Mouse (Mus musculus) heart, embryonic 12.5 days (tissue): Measurements from ENCODE around the gene Smurf2. TPM values are rescaled to one million over a fixed set of nuclear protein-coding genes. Genes with fewer than 3 reads are reported as not detected.
A peak's percentile ranks its signal among the peaks of the same experiment; 100 is the strongest.

Source experiments
- ATAC-seq: fragments of 200-750 bp; cut with Nextera tagmentation; 2 replicates; pipeline ENCODE4 v1.8.0; 2017; ENCODE audit warnings: moderate TSS enrichment, moderate library complexity; ENCODE audit not compliant: insufficient number of reproducible peaks, low FRiP score
- H3K27ac ChIP-seq: fragments of 300-500 bp; sonication (generic); 2 replicates; pipeline ENCODE4 v1.5.1; 2016; ENCODE audit warnings: mild to moderate bottlenecking, moderate library complexity; ENCODE audit not compliant: poor library complexity, severe bottlenecking
- H3K27me3 ChIP-seq: fragments of 300-500 bp; sonication (generic); replicated peaks from 2 replicates; pipeline ENCODE4 v1.6.1; 2016; ENCODE audit warnings: mild to moderate bottlenecking, moderate library complexity
- H3K36me3 ChIP-seq: fragments of 300-500 bp; sonication (generic); 2 replicates; pipeline ENCODE4 v1.6.1; 2016; ENCODE audit warnings: mild to moderate bottlenecking, moderate library complexity
- H3K4me1 ChIP-seq: fragments of 300-500 bp; sonication (generic); replicated peaks from 2 replicates; pipeline ENCODE4 v1.6.1; 2016; ENCODE audit warnings: mild to moderate bottlenecking
- H3K4me2 ChIP-seq: fragments of 300-500 bp; sonication (generic); 2 replicates; pipeline ENCODE4 v1.6.1; 2016; ENCODE audit warnings: mild to moderate bottlenecking, moderate library complexity
- H3K4me3 ChIP-seq: fragments of 300-500 bp; sonication (generic); 2 replicates; pipeline ENCODE4 v1.5.1; 2016; ENCODE audit warnings: mild to moderate bottlenecking
- H3K9ac ChIP-seq: fragments of 300-500 bp; sonication (generic); 2 replicates; pipeline ENCODE4 v1.6.1; 2016; ENCODE audit warnings: mild to moderate bottlenecking, moderate library complexity
- H3K9me3 ChIP-seq: fragments of 300-500 bp; sonication (generic); replicated peaks from 2 replicates; pipeline ENCODE4 v1.6.1; 2016; ENCODE audit warnings: mild to moderate bottlenecking, moderate library complexity
- WGBS: fragments of 180-500 bp; shearing (Covaris S2); methylation state at CpG from one replicate; pipeline ENCODE4 v1.1.7; 2016; 5-methylcytosine and 5-hydroxymethylcytosine counted together
- polyA plus RNA-seq: library from polyadenylated mRNA; unstranded; fragments of >200 nt; fragmentation: Nextera tagmentation; extraction: Ambion mirVana; gene quantifications from 2 replicates; pipeline ENCODE4 v1.2.1, GENCODE M21; 2016

Smurf2 gene
- polyA plus RNA-seq, 1 experiment from 2014 or later: 12.0 TPM

DNA sequence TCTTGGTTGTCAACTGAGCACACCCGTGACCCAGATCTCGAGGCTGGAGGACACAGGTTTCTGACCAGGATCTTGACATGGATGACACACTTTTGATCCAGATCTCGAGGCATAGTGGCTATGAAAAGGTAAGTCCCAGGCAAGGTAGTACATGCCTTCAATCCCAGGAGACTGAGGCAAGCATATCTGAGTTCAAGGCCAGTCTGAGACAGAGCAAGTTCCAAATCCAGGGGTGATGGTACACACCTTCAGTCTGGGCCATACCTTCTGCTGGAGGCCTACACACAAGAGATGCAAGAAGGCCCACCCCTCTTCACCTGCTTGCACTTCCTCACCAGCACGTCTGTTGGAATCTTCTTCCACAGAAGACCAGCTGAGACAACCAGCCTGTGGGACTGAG, 14.8 kb downstream of the Smurf2 start:
- peaks cover 7% of the 10 kb centered on the region for H3K36me3 ChIP-seq
- H3K4me3 ChIP-seq: no peak overlapping the region
- no peak overlapping the region for H3K9ac ChIP-seq
- H3K27ac ChIP-seq: no peak overlapping the region
- no peaks in the 10 kb centered on the region for H3K27me3 ChIP-seq
- WGBS: 87% methylated on average over 4 of the region's 4 CpGs
- no peak for ATAC-seq
- H3K4me1 ChIP-seq: peaks cover 4% of the 10 kb centered on the region; the same call in 1 of the 2 replicates
- H3K4me2 ChIP-seq: no peak overlapping the region
- H3K9me3 ChIP-seq: no peaks in the 10 kb centered on the region

DNA sequence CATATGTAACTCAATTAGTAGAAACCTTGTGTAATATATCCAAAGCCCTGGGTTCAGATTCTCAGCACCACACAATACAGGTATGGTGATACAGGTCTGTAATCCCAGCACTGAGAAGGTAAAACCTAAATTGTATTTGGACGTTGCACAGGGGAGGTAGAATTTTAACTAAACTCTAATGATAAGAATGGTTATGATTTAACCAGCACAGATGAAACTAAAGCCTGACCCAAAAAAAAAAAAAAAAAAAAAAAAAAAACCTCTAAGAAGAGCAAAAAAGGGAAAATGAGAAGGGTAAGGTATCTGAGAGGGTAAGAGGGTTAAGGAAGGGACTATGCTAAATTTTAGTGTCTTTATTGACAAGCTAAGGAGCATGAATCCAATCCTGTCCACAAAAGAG, 20.7 kb downstream of the Smurf2 start:
- ATAC-seq: no peak
- no peaks in the 10 kb centered on the region for H3K9me3 ChIP-seq
- no peaks in the 10 kb centered on the region for H3K36me3 ChIP-seq
- no peaks in the 10 kb centered on the region for H3K27me3 ChIP-seq
- H3K4me1 ChIP-seq: peaks cover 4% of the 10 kb centered on the region; the same call in 1 of the 2 replicates
- no peak overlapping the region for H3K9ac ChIP-seq
- no peak overlapping the region for H3K27ac ChIP-seq
- H3K4me2 ChIP-seq: no peak overlapping the region
- H3K4me3 ChIP-seq: no peak overlapping the region
- WGBS: 81% methylated on average over 1 of the region's 1 CpGs

DNA sequence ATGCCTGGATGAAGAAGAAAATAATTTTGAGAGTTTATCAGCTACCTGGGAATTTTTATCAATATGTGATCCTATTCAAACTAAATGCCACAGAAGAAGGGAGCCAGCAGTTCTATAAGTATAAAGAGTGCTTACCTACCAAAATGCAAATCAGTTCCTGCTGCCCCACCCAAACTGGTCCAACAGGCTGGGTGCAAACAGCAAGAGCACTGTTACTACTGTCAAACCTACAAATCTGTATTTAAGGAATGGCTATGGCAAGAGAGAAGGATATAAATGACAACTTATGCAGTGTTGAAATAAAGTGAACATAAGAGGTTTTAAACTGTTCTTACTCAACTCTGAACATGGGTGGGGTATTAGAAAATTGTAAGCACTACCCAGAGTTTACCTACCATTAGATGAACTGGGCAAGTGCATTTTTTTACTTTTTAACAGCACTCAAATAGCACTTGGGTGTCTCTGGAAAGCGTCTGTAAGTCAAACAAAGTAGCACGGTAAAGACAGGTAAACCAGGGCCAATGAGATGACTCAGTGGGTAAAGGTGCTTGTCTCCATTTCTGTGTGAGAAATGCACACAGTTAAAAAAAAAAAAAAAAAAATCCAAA, 23.9 kb downstream of the Smurf2 start:
- Histone ChIP-seq H3K4me2 (no peak overlapping the region), H3K9me3 (no peaks in the 10 kb centered on the region), H3K27ac (no peak overlapping the region), H3K4me3 (no peak overlapping the region), H3K36me3 (no peaks in the 10 kb centered on the region), H3K4me1 (peaks cover 10% of the 10 kb centered on the region; the same call in 1 of the 2 replicates), H3K9ac (no peak overlapping the region), H3K27me3 (no peaks in the 10 kb centered on the region)
- 74% methylated on average over 2 of the region's 2 CpGs for WGBS
- ATAC-seq: no peak

DNA sequence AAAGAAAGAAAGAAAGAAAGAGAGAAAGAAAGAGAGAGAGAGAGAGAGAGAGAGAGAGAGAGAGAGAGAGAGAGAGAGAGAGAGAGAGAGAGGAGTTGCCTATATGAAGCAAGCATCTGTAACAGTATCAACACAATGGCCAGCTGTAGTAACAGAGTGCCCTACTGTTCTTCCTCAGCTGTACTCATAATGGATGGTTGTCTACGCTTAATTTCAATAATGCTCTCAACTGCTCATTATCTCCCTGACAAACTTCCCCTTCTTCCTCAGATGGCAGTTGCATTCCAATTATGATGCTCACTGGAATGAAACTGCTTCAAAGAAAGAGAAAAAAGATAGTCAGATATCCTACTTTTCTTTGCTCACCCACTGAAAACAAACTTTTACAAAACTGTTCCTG, 36.9 kb downstream of the Smurf2 start:
- H3K9ac ChIP-seq: no peak overlapping the region
- H3K4me1 ChIP-seq: peaks cover 22% of the 10 kb centered on the region
- no peak overlapping the region for H3K27ac ChIP-seq
- no peaks in the 10 kb centered on the region for H3K27me3 ChIP-seq
- H3K4me2 ChIP-seq: no peak overlapping the region
- H3K4me3 ChIP-seq: no peak overlapping the region
- H3K9me3 ChIP-seq: no peaks in the 10 kb centered on the region
- 78% methylated on average over 1 of the region's 1 CpGs for WGBS
- H3K36me3 ChIP-seq: no peaks in the 10 kb centered on the region
- ATAC-seq: no peak

DNA sequence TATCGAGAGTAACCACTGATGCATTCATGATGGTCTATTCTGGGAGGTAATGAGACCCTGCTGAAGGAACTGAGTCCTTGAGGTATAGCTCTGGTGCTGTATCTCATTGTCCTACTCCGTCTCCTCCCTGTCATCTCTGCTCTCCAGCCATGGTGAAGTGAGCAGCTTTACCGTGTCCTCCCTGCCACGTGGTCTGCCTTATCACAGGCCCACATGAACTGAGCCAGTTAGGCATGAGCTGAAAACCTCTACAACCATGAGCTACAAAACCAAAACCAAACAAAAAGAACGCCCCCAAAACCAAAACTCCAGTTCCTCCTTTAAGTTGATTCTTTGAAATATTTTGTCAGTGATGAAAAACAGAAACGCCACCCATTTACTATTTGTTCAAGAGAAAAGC, 47.9 kb downstream of the Smurf2 start:
- no peak overlapping the region for H3K27ac ChIP-seq
- no peak overlapping the region for H3K4me3 ChIP-seq
- no peaks in the 10 kb centered on the region for H3K9me3 ChIP-seq
- H3K4me2 ChIP-seq: no peak overlapping the region
- H3K4me1 ChIP-seq: 0 out of 2 replicates have a peak, but pooled peaks cover 7% of the 10 kb centered on the region
- no peaks in the 10 kb centered on the region for H3K27me3 ChIP-seq
- ATAC-seq: no peak
- H3K9ac ChIP-seq: no peak overlapping the region
- WGBS: 70% methylated on average over 6 of the region's 6 CpGs
- H3K36me3 ChIP-seq: peaks cover 16% of the 10 kb centered on the region

DNA sequence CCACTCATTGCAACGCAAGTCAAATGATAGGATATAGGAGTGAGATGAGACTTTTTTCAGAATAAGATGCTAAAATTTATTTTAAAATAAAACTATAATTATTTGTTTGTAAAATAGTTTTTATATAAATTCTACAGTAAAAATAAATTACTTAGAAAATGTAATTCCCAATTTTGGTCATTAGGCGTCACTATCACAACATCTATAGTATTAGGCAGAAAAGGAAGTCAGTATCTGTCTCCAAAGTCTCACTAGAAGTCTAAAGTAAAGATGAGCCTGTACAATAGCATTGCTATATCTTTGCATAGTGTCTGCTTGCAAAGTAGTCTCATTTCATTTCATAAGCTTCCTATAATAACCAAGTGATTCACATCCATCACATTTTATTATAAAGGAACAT, 69.1 kb downstream of the Smurf2 start:
- Histone ChIP-seq H3K9ac (no peak overlapping the region), H3K9me3 (no peaks in the 10 kb centered on the region), H3K27me3 (no peaks in the 10 kb centered on the region), H3K36me3 (peaks cover 46% of the 10 kb centered on the region), H3K4me1 (no peaks in the 10 kb centered on the region), H3K27ac (no peak overlapping the region), H3K4me2 (no peak overlapping the region), H3K4me3 (no peak overlapping the region)
- 59% methylated on average over 2 of the region's 2 CpGs for WGBS
- no peak for ATAC-seq

DNA sequence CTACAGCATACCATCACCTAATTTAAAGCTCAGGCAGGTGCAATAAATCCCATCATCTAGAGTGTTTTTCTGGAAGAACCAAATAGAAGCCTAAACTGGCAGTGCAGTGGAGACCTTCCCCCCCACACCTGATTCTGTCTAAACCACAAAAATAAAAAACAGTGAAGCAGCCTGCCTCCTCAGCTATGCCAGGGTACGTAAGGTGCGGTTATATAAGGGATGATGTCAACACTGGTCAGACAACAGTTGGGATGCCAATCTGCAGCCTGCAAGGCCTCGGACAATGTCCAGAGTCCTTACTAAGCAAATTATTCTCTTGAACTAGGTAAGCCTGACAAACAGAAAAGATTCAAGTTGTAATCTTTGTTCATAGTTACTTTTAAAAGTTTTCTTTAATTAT, 78.5 kb downstream of the Smurf2 start:
- H3K9me3 ChIP-seq: no peaks in the 10 kb centered on the region
- no peaks in the 10 kb centered on the region for H3K4me1 ChIP-seq
- H3K36me3 ChIP-seq: peaks cover 51% of the 10 kb centered on the region
- H3K4me2 ChIP-seq: no peak overlapping the region
- 94% methylated on average over 3 of the region's 3 CpGs for WGBS
- H3K27me3 ChIP-seq: no peaks in the 10 kb centered on the region
- ATAC-seq: no peak
- H3K27ac ChIP-seq: no peak overlapping the region
- H3K9ac ChIP-seq: 0 out of 2 replicates have a peak overlapping the region, but pooled peaks have one; percentile 12
- no peak overlapping the region for H3K4me3 ChIP-seq

DNA sequence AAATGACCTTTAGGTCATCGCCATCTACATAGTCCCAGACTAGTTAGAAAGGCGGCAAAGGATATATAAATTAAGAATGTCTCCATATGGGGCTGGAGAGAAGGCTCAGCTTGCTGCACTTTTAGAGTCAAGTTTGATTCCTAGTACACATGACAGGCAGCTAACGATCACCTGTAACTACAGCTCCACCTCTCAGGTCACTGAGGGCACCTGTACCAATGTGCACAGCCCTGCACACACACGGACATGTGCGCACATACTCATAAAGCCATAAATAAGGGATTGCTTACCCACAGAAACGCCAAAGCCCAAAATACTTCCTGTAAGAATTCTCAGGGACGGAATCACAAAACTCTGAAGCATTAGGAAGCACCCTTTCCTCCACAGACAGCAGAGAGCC, 92.4 kb downstream of the Smurf2 start:
- Histone ChIP-seq H3K4me3 (no peak overlapping the region), H3K9ac (no peak overlapping the region), H3K4me2 (no peak overlapping the region), H3K27ac (no peak overlapping the region), H3K36me3 (peaks cover 72% of the 10 kb centered on the region), H3K9me3 (no peaks in the 10 kb centered on the region), H3K27me3 (no peaks in the 10 kb centered on the region), H3K4me1 (peaks cover 4% of the 10 kb centered on the region; the same call in 1 of the 2 replicates)
- WGBS: 92% methylated on average over 7 of the region's 7 CpGs
- no peak for ATAC-seq

DNA sequence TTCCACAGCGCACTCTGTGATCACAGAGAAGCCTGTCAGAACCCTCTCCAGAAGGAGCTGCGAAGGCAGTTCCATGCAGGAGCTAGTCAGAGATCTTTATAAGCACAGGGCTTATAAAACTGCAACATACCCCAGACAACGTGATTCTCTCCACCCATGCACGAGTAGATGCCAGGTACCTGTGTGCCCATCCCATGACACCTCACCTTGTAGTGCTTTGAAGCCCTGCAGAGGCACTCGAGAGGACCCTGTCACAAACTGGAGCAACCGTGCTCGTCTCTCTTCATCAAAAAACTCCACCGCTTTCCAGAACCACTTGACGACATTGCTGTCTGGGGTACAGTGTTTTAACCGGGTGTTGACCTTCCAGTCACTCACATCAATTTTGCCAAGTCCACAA, 96.1 kb downstream of the Smurf2 start:
- no peak overlapping the region for H3K9ac ChIP-seq
- no peak overlapping the region for H3K4me2 ChIP-seq
- H3K4me1 ChIP-seq: peaks cover 17% of the 10 kb centered on the region
- no peaks in the 10 kb centered on the region for H3K9me3 ChIP-seq
- H3K27ac ChIP-seq: no peak overlapping the region
- 82% methylated on average over 10 of the region's 10 CpGs for WGBS
- no peaks in the 10 kb centered on the region for H3K27me3 ChIP-seq
- no peak for ATAC-seq
- peaks cover 66% of the 10 kb centered on the region for H3K36me3 ChIP-seq
- no peak overlapping the region for H3K4me3 ChIP-seq

DNA sequence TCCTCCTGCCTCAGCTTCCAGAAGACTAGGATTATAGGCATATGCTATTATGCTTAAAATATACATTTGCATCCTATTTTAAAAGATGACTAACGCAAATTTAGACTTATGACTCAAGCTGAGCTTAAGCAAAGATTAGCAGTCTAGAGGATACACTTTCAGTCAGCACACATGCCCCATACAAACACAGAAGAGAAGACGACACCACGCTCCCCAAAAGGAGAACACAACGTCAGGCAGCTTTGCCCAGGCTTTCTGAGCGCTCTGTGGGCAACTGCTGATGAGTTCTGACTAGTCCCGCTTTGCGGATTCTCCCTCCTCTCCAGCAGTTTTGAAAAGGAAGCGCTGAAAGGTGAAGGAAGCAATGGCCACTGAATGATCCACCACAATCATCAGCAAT, 96.8 kb downstream of the Smurf2 start:
- Histone ChIP-seq H3K36me3 (peaks cover 67% of the 10 kb centered on the region), H3K9me3 (no peaks in the 10 kb centered on the region), H3K27me3 (no peaks in the 10 kb centered on the region), H3K9ac (no peak overlapping the region), H3K4me2 (no peak overlapping the region), H3K4me1 (peaks cover 24% of the 10 kb centered on the region), H3K27ac (no peak overlapping the region), H3K4me3 (no peak overlapping the region)
- no peak for ATAC-seq
- 90% methylated on average over 8 of the region's 8 CpGs for WGBS

DNA sequence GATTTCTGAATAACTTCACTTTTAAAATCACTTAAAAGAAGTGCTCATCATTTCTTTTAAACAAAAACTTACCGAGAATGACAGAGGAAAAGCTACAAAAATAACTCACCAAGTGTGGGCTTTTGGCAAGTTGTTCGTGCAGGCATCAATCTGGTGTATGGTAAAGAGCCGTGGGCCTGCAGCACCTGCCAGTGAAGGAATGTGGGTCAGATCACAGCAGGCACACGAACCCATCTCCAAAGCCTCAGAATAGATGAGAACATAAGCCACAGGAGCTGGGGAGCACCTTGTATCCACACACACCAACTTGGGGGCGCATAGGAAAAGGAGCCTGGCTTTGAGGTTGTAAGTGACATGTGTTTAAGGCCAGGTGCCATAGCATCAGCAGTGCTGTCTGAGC, 97.6 kb downstream of the Smurf2 start:
- Histone ChIP-seq H3K4me3 (no peak overlapping the region), H3K9me3 (no peaks in the 10 kb centered on the region), H3K27me3 (no peaks in the 10 kb centered on the region), H3K4me1 (peaks cover 31% of the 10 kb centered on the region), H3K4me2 (no peak overlapping the region), H3K27ac (no peak overlapping the region), H3K9ac (no peak overlapping the region), H3K36me3 (peaks cover 59% of the 10 kb centered on the region)
- 83% methylated on average over 5 of the region's 5 CpGs for whole genome bisulfite sequencing
- no peak for ATAC-seq

DNA sequence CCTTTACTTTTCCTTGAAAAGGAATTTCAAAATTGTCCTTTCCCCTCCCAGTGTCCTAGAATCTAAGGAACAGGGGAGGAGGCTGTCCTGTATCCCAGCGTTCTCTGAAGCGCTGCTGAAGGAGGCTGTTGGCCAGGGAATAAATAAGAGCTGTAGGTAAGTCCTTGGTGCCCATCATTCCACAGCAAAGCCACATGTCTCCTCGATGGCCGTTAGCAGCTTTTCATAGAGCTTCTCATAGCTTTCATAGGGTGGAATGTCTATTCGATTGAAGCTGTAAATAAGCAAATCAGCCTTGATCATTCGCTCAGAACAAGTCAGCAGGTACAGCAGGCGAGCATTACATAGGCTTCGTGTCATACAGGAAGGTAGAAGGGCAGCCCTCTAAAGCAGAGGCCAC, 98.0 kb downstream of the Smurf2 start:
- H3K4me1 ChIP-seq: peaks cover 34% of the 10 kb centered on the region
- no peak overlapping the region for H3K27ac ChIP-seq
- 84% methylated on average over 8 of the region's 8 CpGs for WGBS
- H3K9me3 ChIP-seq: no peaks in the 10 kb centered on the region
- H3K36me3 ChIP-seq: peaks cover 59% of the 10 kb centered on the region
- H3K27me3 ChIP-seq: no peaks in the 10 kb centered on the region
- no peak for ATAC-seq
- H3K4me2 ChIP-seq: no peak overlapping the region
- no peak overlapping the region for H3K9ac ChIP-seq
- H3K4me3 ChIP-seq: no peak overlapping the region
